Comparison of ENCODE assay signal across 10 mouse cellular contexts in the genomic region with DNA sequence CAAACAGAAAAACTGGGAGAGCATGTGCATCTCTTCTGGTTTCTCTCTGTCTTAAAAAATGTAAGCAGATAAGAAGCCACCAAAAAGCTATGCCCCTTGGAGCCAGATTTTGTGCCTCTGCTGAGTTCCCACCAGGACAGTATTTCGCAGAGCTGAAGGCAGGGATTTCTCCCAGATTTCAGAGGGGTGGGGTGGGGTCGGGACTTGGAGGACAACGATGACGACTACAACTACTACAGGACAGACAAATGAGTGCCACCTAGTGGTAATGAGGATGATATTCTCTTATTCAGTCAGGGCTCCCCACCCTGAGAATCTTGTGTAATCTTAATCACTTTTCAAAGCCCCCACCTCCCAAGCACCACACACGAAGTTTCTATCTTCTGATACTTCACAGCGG. TPM values are rescaled to one million over a fixed set of nuclear protein-coding genes. Genes with fewer than 3 reads are reported as not detected.
DNase-seq lines count a peak whose midpoint lies in the region; ATAC-seq and TF ChIP-seq lines count a peak whose summit lies in the region.
"Had no signal": no experiment of that assay in that cellular context is flagged by ENCODE, and none has a peak within 500 bp of the region (broad histone marks: within the 10 kb centered on the region; RNA-seq: fewer than 3 reads in every experiment).

No protein-coding gene starts in this region.

- no peak overlapping the region for H3K27ac ChIP-seq in forebrain, embryonic 11.5 days (ENCODE audit: low read depth, low read length)
- no peak overlapping the region for H3K27ac ChIP-seq in forebrain, embryonic 10.5 days
- no peak overlapping the region for H3K27ac ChIP-seq in cortical plate, adult 2 months (ENCODE audit: insufficient read depth, low read length)
- H3K27ac ChIP-seq in hindbrain, embryonic 14.5 days, result no peak overlapping the region
- H3K27ac ChIP-seq in midbrain, postnatal 0 days (ENCODE audit: low read depth, low read length), result no peak overlapping the region

- no peak overlapping the region for H3K4me3 ChIP-seq in forebrain, embryonic 11.5 days (ENCODE audit: low read depth, low read length)
- no peak overlapping the region for H3K4me3 ChIP-seq in forebrain, embryonic 10.5 days
- H3K4me3 ChIP-seq in cortical plate, adult 2 months (ENCODE audit: insufficient read depth, low read length), result no peak overlapping the region
- H3K4me3 ChIP-seq in hindbrain, embryonic 14.5 days (replicated peaks; ENCODE audit: low read length), result no peak overlapping the region
- H3K4me3 ChIP-seq in midbrain, postnatal 0 days (ENCODE audit: low read depth, low read length), result no peak overlapping the region

- no peak overlapping the region for H3K9ac ChIP-seq in forebrain, embryonic 11.5 days (ENCODE audit: low read length)
- H3K9ac ChIP-seq in hindbrain, embryonic 14.5 days, result no peak overlapping the region
- no peak overlapping the region for H3K9ac ChIP-seq in midbrain, postnatal 0 days (replicated peaks; ENCODE audit: low read length, poor library complexity, severe bottlenecking)

- peak; percentile 47 for DNase-seq in forebrain, embryonic 11.5 days (ENCODE audit: low spot score)
- no peak for DNase-seq in forebrain, embryonic 10.5 days (ENCODE audit: extremely low spot score, low spot score)
- peak; percentile 52 for DNase-seq in 3134 (ENCODE audit: extremely low read depth, insufficient read length, low spot score)
- peak; percentile 37 for DNase-seq in hindbrain, embryonic 14.5 days (ENCODE audit: low spot score)
- peak; percentile 53 for DNase-seq in midbrain, postnatal 0 days (ENCODE audit: low spot score)
- no peak for DNase-seq in right cerebral cortex, postnatal 36 days (ENCODE audit: low spot score in 2 of 2)
- DNase-seq in cerebellum, postnatal 36 days, result no peak

- no peaks in the 10 kb centered on the region for H3K36me3 ChIP-seq in forebrain, embryonic 11.5 days (ENCODE audit: control insufficient read depth, insufficient read depth, low read length)
- no peaks in the 10 kb centered on the region for H3K36me3 ChIP-seq in forebrain, embryonic 10.5 days (replicated peaks)
- H3K36me3 ChIP-seq in hindbrain, embryonic 14.5 days (replicated peaks; ENCODE audit: control insufficient read depth, insufficient read depth), result no peaks in the 10 kb centered on the region
- H3K36me3 ChIP-seq in midbrain, postnatal 0 days (ENCODE audit: insufficient read depth, low read length), result no peaks in the 10 kb centered on the region
- H3K36me3 ChIP-seq: G1E had no signal

- H3K27me3 ChIP-seq in forebrain, embryonic 11.5 days (ENCODE audit: control insufficient read depth, insufficient read depth, low read length), result no peaks in the 10 kb centered on the region
- no peaks in the 10 kb centered on the region for H3K27me3 ChIP-seq in forebrain, embryonic 10.5 days (ENCODE audit: poor library complexity, severe bottlenecking)
- H3K27me3 ChIP-seq in hindbrain, embryonic 14.5 days (ENCODE audit: control insufficient read depth, insufficient read depth, low read length), result no peaks in the 10 kb centered on the region
- no peaks in the 10 kb centered on the region for H3K27me3 ChIP-seq in midbrain, postnatal 0 days (ENCODE audit: insufficient read depth, low read length)

- no peak for TF ChIP-seq POLR2A in cortical plate, adult 2 months (IDR thresholded peaks at IDR 0.05; ENCODE audit: extremely low read depth, insufficient read depth, low read length)

- 34% methylated on average over 6 of the region's 6 CpGs for WGBS in forebrain, embryonic 11.5 days
- WGBS in forebrain, embryonic 10.5 days, result 31% methylated on average over 6 of the region's 6 CpGs
- WGBS in hindbrain, embryonic 14.5 days, result 31% methylated on average over 6 of the region's 6 CpGs
- 23% methylated on average over 6 of the region's 6 CpGs for WGBS in midbrain, postnatal 0 days

- ATAC-seq in forebrain, embryonic 11.5 days (replicated peaks; ENCODE audit: low FRiP score), result peak; percentile 71; the same call in 1 of the 2 replicates
- ATAC-seq in hindbrain, embryonic 14.5 days (ENCODE audit: low FRiP score), result 0 out of 2 replicates have a peak, but pooled peaks have one; percentile 50
- ATAC-seq in midbrain, postnatal 0 days (ENCODE audit: low FRiP score), result no peak

- no peaks in the 10 kb centered on the region for H3K9me3 ChIP-seq in forebrain, embryonic 11.5 days (ENCODE audit: control insufficient read depth, low read length)
- H3K9me3 ChIP-seq in forebrain, embryonic 10.5 days, result no peaks in the 10 kb centered on the region
- H3K9me3 ChIP-seq in hindbrain, embryonic 14.5 days (ENCODE audit: control insufficient read depth, low read length), result no peaks in the 10 kb centered on the region
- H3K9me3 ChIP-seq in midbrain, postnatal 0 days (ENCODE audit: low read length), result no peaks in the 10 kb centered on the region
- H3K9me3 ChIP-seq: G1E had no signal

- H3K4me2 ChIP-seq in forebrain, embryonic 11.5 days (ENCODE audit: low read depth, low read length, severe bottlenecking), result no peak overlapping the region
- peak overlapping the region; percentile 36; the same call in 1 of the 2 replicates for H3K4me2 ChIP-seq in hindbrain, embryonic 14.5 days (replicated peaks)
- 0 out of 2 replicates have a peak overlapping the region, but pooled peaks have one; percentile 15 for H3K4me2 ChIP-seq in midbrain, postnatal 0 days (ENCODE audit: low read depth, low read length, poor library complexity, severe bottlenecking)

- H3K4me1 ChIP-seq in forebrain, embryonic 11.5 days (replicated peaks; ENCODE audit: control insufficient read depth, insufficient read depth, low read length), result no peaks in the 10 kb centered on the region
- H3K4me1 ChIP-seq in forebrain, embryonic 10.5 days, result peaks cover 11% of the 10 kb centered on the region
- H3K4me1 ChIP-seq in cortical plate, adult 2 months (ENCODE audit: control insufficient read depth, insufficient read depth, low read length), result peaks cover 2% of the 10 kb centered on the region; the same call in 1 of the 2 replicates
- H3K4me1 ChIP-seq in hindbrain, embryonic 14.5 days (replicated peaks; ENCODE audit: control insufficient read depth, insufficient read depth, low read length), result 0 out of 2 replicates have a peak, but pooled peaks cover 3% of the 10 kb centered on the region
- no peaks in the 10 kb centered on the region for H3K4me1 ChIP-seq in midbrain, postnatal 0 days (ENCODE audit: insufficient read depth, low read length)

- TF ChIP-seq CTCF in cortical plate, adult 2 months (IDR thresholded peaks at IDR 0.05; ENCODE audit: extremely low read depth, insufficient read depth, low read length), result peak; percentile 28; the same call in 1 of the 2 replicates
- TF ChIP-seq CTCF in midbrain, postnatal 0 days (IDR thresholded peaks at IDR 0.05), result peak; percentile 61

RNA-seq across cellular contexts. Expression of gene Serpinb1b, which starts 1.0 kb away (rescaled TPM):
- 0.11 TPM in 1 of 2 replicates, not detected in the other for polyA plus RNA-seq in forebrain, embryonic 11.5 days (2014; fragmentation: Nextera tagmentation; extraction: Ambion mirVana)
- not detected in 2 replicates for polyA plus RNA-seq in forebrain, embryonic 10.5 days (2016; fragmentation: Nextera tagmentation; extraction: Ambion mirVana)
- 0.34 and 0.96 TPM in 2 replicates for polyA plus RNA-seq in cortical plate, adult 2 months (2012; rRNA removed)
- 32.7 and 32.8 TPM in 2 replicates for polyA plus RNA-seq in hindbrain, embryonic 14.5 days (2014; fragmentation: Nextera tagmentation; extraction: Ambion mirVana)
- total RNA-seq in midbrain, postnatal 0 days (2014; rRNA removed), result 1.8 and 3.1 TPM in 2 replicates
- 1.6 and 2.3 TPM in 2 replicates for polyA plus RNA-seq in midbrain, postnatal 0 days (2015; fragmentation: Nextera tagmentation; extraction: Ambion mirVana)
- total RNA-seq: G1E had no signal
- polyA plus RNA-seq: G1E; intestine, embryonic 14.5 days had no signal

RNA-seq across cellular contexts. Expression of gene Serpinb9b, which starts 52.2 kb away (rescaled TPM):
- polyA plus RNA-seq in forebrain, embryonic 11.5 days (2014; fragmentation: Nextera tagmentation; extraction: Ambion mirVana), result 0.15 TPM in 1 of 2 replicates, not detected in the other
- polyA plus RNA-seq in forebrain, embryonic 10.5 days (2016; fragmentation: Nextera tagmentation; extraction: Ambion mirVana), result not detected in 2 replicates
- 0.04 and 0.06 TPM in 2 replicates for polyA plus RNA-seq in cortical plate, adult 2 months (2012; rRNA removed)
- polyA plus RNA-seq in hindbrain, embryonic 14.5 days (2014; fragmentation: Nextera tagmentation; extraction: Ambion mirVana), result 0.37 and 0.40 TPM in 2 replicates
- total RNA-seq in midbrain, postnatal 0 days (2014; rRNA removed), result 0.66 TPM in 1 of 2 replicates, not detected in the other
- polyA plus RNA-seq in midbrain, postnatal 0 days (2015; fragmentation: Nextera tagmentation; extraction: Ambion mirVana), result 0.20 and 0.36 TPM in 2 replicates
- polyA plus RNA-seq: G1E had no signal

Comparison
In these comparisons a context has a peak if more than half of its experiments do, and no peak if none do; other contexts are left out.
1. DNase-seq: peak in forebrain, embryonic 11.5 days (single experiment), 3134 (single experiment), hindbrain, embryonic 14.5 days (single experiment) and midbrain, postnatal 0 days (single experiment); none in forebrain, embryonic 10.5 days (single experiment), right cerebral cortex, postnatal 36 days (0 of 2) and cerebellum, postnatal 36 days (0 of 2).
2. RNA of gene Serpinb1b, which starts 1.0 kb away (polyA plus RNA-seq): 32.7 to 32.8 TPM in hindbrain, embryonic 14.5 days; 1.6 to 2.3 TPM in midbrain, postnatal 0 days, 0.34 to 0.96 TPM in cortical plate, adult 2 months, 0.11 TPM in forebrain, embryonic 11.5 days and not detected in forebrain, embryonic 10.5 days; every median in the first group is over 10 times any median in the second.